Mouse (Mus musculus) brain, embryonic 14.5 days (tissue): Measurements from ENCODE around the gene Rbmx2.

Experiments
- CTCF ChIP-seq: fragments of 200-500 bp; IDR thresholded peaks from 2 replicates; pipeline ENCODE4 v1.5.1; 2012; ENCODE audit warnings: inconsistent platforms, mild to moderate bottlenecking, moderate library complexity, borderline replicate concordance; ENCODE audit not compliant: insufficient read depth, insufficient read length; ENCODE audit errors: extremely low read depth
- POLR2A ChIP-seq: fragments of 200-500 bp; IDR thresholded peaks from 2 replicates; pipeline ENCODE4 v1.6.1; 2012; ENCODE audit warnings: mild to moderate bottlenecking, inconsistent platforms, borderline replicate concordance; ENCODE audit not compliant: poor library complexity, insufficient read depth, insufficient read length, severe bottlenecking; ENCODE audit errors: extremely low read depth

DNA sequence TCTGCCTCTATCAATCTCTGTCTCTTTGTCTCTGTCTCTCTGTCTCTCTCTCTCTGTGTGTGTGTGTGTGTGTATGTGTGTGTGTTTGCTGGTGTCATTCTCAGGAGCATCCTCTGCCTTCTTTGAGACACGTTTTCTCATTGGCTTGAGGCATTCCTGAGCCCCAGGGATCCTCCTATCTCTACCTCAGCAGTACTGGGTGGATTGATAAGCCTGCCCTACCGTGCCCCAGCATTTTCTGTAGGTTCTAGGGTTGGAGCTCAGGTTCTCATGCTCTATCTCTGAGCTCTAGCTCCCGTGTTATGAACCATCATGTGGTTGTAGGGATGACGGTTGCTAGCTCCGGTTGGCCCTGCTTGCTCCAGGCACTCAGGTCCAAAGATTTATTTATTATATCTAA is 10.9 kb upstream of the Rbmx2 start:
- no peak for TF ChIP-seq POLR2A
- no peak for TF ChIP-seq CTCF
